Mouse (Mus musculus) heart, embryonic 15.5 days (tissue): ENCODE data around the gene Cdc34. TPM values are rescaled to one million over a fixed set of nuclear protein-coding genes. Genes with fewer than 3 reads are reported as not detected.

Source experiments
- ATAC-seq: fragments of 200-750 bp; cut with Nextera tagmentation; replicated peaks from 2 replicates; pipeline ENCODE4 v1.8.0; 2017; ENCODE audit warnings: low read depth, moderate TSS enrichment; ENCODE audit not compliant: insufficient number of reproducible peaks, insufficient read depth, low FRiP score
- H3K27ac ChIP-seq: fragments of 300-500 bp; sonication (generic); 2 replicates; pipeline ENCODE4 v1.5.1; 2015; ENCODE audit warnings: mild to moderate bottlenecking, inconsistent platforms
- H3K27me3 ChIP-seq: fragments of 300-500 bp; sonication (generic); 2 replicates; pipeline ENCODE4 v1.6.1; 2015; ENCODE audit warnings: inconsistent platforms
- H3K36me3 ChIP-seq: fragments of 300-500 bp; sonication (generic); 2 replicates; pipeline ENCODE4 v1.6.1; 2015; ENCODE audit warnings: mild to moderate bottlenecking, inconsistent platforms
- H3K4me1 ChIP-seq: fragments of 300-500 bp; sonication (generic); replicated peaks from 2 replicates; pipeline ENCODE4 v1.6.1; 2015; ENCODE audit warnings: inconsistent platforms
- H3K4me2 ChIP-seq: fragments of 300-500 bp; sonication (generic); 2 replicates; pipeline ENCODE4 v1.6.1; 2015; ENCODE audit warnings: inconsistent platforms, mild to moderate bottlenecking, moderate library complexity
- H3K4me3 ChIP-seq: fragments of 300-500 bp; sonication (generic); 2 replicates; pipeline ENCODE4 v1.5.1; 2015; ENCODE audit warnings: mild to moderate bottlenecking, inconsistent platforms
- H3K9ac ChIP-seq: fragments of 300-500 bp; sonication (generic); 2 replicates; pipeline ENCODE4 v1.6.1; 2015; ENCODE audit warnings: mild to moderate bottlenecking, inconsistent platforms
- H3K9me3 ChIP-seq: fragments of 300-500 bp; sonication (generic); replicated peaks from 2 replicates; pipeline ENCODE4 v1.6.1; 2016; ENCODE audit warnings: inconsistent platforms
- WGBS: fragments of 180-500 bp; shearing (Covaris S2); methylation state at CpG from one replicate; pipeline ENCODE4 v1.1.7; 2015; ENCODE audit warnings: mixed read lengths; 5-methylcytosine and 5-hydroxymethylcytosine counted together
- polyA plus RNA-seq: library from polyadenylated mRNA; unstranded; fragments of >200 nt; fragmentation: Nextera tagmentation; extraction: Ambion mirVana; gene quantifications from 2 replicates; pipeline ENCODE4 v1.2.1, GENCODE M21; 2015

Cdc34 gene
- polyA plus RNA-seq, 1 experiment from 2014 or later, result 86.7 TPM

DNA sequence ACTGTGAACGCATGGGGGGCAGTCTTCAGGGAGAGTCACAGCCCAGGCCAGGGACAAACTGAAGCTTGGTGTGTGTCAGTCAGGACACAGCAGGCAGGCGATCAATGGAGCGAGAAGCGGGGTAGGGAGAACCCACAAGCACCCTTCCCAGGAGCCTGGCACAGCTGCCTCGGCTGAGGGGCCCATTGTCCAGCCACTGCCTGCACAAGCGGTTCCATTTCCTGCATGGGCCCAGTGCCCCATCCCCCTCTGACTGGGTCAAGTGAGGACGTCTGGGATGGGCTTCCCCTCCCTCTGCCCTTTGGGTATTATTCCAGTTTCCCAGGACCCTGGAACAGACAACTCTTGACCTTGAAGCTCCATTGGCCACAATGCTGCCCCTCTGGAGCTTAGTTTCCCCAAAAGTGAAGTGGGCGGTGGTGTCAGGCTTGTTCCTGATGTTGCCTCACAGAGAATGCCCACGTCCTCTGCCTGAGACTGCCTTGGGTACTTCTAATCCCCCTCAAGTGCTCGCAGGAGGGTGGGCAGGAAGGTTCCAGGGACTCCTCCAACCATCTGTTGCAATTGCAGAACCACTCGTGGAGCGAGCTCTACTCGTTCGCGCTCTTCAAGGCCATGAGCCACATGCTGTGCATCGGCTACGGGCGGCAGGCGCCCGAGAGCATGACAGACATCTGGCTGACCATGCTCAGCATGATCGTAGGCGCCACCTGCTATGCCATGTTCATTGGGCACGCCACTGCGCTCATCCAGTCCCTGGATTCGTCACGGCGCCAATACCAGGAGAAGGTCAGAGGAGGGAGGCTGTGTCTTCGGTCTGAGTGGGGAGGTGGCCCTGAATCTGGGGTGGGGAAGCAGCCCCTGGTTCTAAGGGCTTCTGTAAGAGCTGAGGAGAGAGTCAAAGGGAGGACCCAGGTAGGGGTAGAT lies 46.6 kb downstream of the Cdc34 start:
- 65% methylated on average over 28 of the region's 28 CpGs for WGBS
- H3K4me3 ChIP-seq, result no peak overlapping the region
- H3K36me3 ChIP-seq, result 0 out of 2 replicates have a peak, but pooled peaks cover under 1% of the 10 kb centered on the region
- peaks cover 13% of the 10 kb centered on the region for H3K4me1 ChIP-seq
- H3K9ac ChIP-seq, result no peak overlapping the region
- H3K4me2 ChIP-seq, result no peak overlapping the region
- no peak for ATAC-seq
- no peaks in the 10 kb centered on the region for H3K9me3 ChIP-seq
- peaks cover 8% of the 10 kb centered on the region for H3K27me3 ChIP-seq
- no peak overlapping the region for H3K27ac ChIP-seq

DNA sequence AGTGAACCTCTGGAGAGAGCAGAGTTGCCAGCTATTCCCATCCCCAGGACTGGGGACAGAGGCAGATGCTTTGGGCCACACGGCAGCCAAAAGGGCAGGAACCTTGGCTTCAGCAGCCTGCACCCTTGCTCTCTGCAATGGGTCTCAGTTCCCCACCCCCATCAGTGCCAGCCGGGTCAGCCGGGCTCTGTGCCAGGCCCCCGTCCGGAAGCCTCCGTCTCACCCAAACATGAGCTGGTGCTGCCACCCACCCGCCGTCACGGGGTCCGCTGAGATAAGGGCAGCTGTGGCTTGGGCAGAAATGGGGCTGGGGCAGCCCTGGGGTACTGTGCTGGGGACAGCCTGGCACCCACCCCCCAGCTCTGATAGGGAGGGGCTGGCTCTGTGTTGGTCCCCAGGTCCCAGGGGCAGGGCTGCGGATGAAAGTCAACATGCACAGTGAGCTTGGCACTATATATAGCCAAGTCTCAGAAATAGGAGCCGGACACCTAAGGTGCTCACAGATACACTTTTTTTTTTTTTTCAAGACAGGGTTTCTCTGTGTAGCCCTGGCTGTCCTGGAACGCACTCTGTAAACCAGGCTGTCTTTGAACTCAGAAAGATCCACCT lies 47.5 kb downstream of the Cdc34 start:
- H3K4me1 ChIP-seq, result peaks cover 8% of the 10 kb centered on the region
- H3K4me3 ChIP-seq, result peak overlapping the region; percentile 5; the same call in 1 of the 2 replicates
- H3K9ac ChIP-seq, result no peak overlapping the region
- 55% methylated on average over 13 of the region's 13 CpGs for WGBS
- H3K4me2 ChIP-seq, result peak overlapping the region; percentile 44
- 0 out of 2 replicates have a peak, but pooled peaks have one; percentile 11 for ATAC-seq
- H3K27ac ChIP-seq, result no peak overlapping the region
- peaks cover 9% of the 10 kb centered on the region for H3K36me3 ChIP-seq
- peaks cover 8% of the 10 kb centered on the region for H3K27me3 ChIP-seq
- H3K9me3 ChIP-seq, result no peaks in the 10 kb centered on the region

DNA sequence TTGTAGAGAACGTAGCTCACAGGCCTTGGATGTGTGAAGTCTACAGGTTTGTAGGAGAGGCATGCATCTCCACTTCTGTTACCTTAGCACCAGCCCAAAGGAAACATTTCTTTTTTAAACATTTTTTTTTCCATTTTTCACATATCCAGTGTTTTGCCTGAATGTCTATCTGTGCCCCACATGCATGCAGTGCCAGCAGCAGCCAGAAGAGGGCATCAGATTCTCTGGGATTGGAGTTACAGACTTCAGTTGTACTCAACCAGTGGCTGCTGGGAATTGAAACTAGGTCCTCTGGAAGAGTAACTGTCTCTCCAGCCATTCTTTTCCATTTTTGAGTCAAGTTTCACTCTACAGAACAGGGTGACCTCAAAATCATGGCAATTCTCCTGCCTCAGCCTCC lies 50.5 kb downstream of the Cdc34 start:
- Histone ChIP-seq H3K36me3 (peaks cover 36% of the 10 kb centered on the region), H3K4me2 (no peak overlapping the region), H3K9ac (no peak overlapping the region), H3K4me1 (peaks cover 15% of the 10 kb centered on the region), H3K27ac (no peak overlapping the region), H3K27me3 (peaks cover 17% of the 10 kb centered on the region), H3K4me3 (no peak overlapping the region), H3K9me3 (0 out of 2 replicates have a peak, but pooled peaks cover 3% of the 10 kb centered on the region)
- WGBS, result 100% methylated on average over 1 of the region's 1 CpGs
- no peak for ATAC-seq

DNA sequence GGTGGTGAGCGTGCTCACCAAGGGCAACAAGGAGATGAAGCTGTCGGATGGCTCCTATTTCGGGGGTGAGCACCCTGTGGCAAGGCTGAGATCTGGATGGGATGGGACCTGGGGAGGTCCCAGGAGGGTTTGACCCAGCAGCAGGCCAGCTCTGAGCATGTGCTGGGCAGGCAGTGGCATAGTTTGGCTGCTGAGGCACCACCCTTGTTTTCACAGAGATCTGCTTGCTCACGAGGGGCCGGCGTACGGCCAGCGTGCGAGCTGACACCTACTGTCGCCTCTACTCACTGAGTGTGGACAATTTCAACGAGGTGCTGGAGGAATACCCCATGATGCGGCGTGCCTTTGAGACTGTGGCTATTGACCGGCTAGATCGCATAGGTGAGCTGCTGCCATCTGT lies 51.9 kb downstream of the Cdc34 start:
- Histone ChIP-seq H3K27ac (no peak overlapping the region), H3K4me1 (peaks cover 15% of the 10 kb centered on the region), H3K4me3 (no peak overlapping the region), H3K9ac (no peak overlapping the region), H3K4me2 (no peak overlapping the region), H3K9me3 (peaks cover 9% of the 10 kb centered on the region; the same call in 1 of the 2 replicates), H3K36me3 (peaks cover 50% of the 10 kb centered on the region), H3K27me3 (peaks cover 12% of the 10 kb centered on the region)
- 82% methylated on average over 15 of the region's 15 CpGs for WGBS
- no peak for ATAC-seq

DNA sequence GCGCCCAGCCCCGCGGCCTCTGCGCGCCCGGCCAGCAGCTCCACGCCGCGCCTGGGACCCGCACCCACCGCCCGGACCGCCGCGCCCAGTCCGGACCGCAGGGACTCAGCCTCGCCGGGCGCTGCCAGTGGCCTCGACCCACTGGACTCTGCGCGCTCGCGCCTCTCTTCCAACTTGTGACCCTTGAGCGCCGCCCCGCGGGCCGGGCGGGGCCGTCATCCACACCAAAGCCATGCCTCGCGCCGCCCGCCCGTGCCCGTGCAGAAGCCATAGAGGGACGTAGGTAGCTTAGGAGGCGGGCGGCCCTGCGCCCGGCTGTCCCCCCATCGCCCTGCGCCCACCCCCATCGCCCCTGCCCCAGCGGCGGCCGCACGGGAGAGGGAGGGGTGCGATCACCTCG lies 53.4 kb downstream of the Cdc34 start:
- Histone ChIP-seq H3K27ac (no peak overlapping the region), H3K27me3 (peaks cover 9% of the 10 kb centered on the region; the same call in 1 of the 2 replicates), H3K4me1 (0 out of 2 replicates have a peak, but pooled peaks cover 7% of the 10 kb centered on the region), H3K4me2 (peak overlapping the region; percentile 31), H3K4me3 (peak overlapping the region; percentile 5; the same call in 1 of the 2 replicates), H3K9me3 (peaks cover 23% of the 10 kb centered on the region; the same call in 1 of the 2 replicates), H3K9ac (no peak overlapping the region), H3K36me3 (peaks cover 65% of the 10 kb centered on the region)
- WGBS, result 35% methylated on average over 39 of the region's 52 CpGs
- ATAC-seq, result no peak

DNA sequence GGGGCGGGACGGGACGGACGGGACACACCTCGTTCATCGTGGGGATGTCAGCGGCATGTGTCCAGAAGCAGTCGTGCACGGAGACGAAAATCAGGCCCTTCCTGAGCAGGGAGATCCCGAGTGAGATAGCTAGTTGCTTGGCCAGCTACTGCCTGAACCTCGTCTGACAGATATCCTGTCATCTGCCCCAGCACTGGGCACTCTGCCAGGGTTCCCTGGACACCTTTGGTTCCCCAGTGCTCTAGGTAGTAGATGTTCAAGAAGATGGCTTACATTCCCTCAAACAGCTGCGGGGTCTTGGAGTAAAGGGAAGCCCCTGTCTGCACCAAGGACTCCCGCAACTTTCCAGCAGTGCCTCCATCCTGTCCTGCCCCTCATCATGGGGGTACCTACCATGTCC lies 54.7 kb downstream of the Cdc34 start:
- no peak for ATAC-seq
- Histone ChIP-seq H3K4me2 (no peak overlapping the region), H3K4me3 (no peak overlapping the region), H3K4me1 (0 out of 2 replicates have a peak, but pooled peaks cover 7% of the 10 kb centered on the region), H3K27me3 (peaks cover 9% of the 10 kb centered on the region; the same call in 1 of the 2 replicates), H3K27ac (no peak overlapping the region), H3K36me3 (peaks cover 78% of the 10 kb centered on the region), H3K9me3 (peaks cover 23% of the 10 kb centered on the region; the same call in 1 of the 2 replicates), H3K9ac (no peak overlapping the region)
- WGBS, result 88% methylated on average over 14 of the region's 14 CpGs

Other genes with a start within 250 kb of the Cdc34 start
- gene Vmn2r83, start 213.5 kb upstream of the Cdc34 start, polyA plus RNA-seq, result not detected in 2 replicates
- 7.9 and 10.9 TPM in 2 replicates for gene Plpp2, start 148.4 kb upstream of the Cdc34 start, polyA plus RNA-seq
- 21.7 and 32.9 TPM in 2 replicates for gene Mier2, start 127.0 kb upstream of the Cdc34 start, polyA plus RNA-seq
- gene Theg, start 94.9 kb upstream of the Cdc34 start, polyA plus RNA-seq, result not detected in 2 replicates
- not detected in 2 replicates for gene C2cd4c, start 68.2 kb upstream of the Cdc34 start, polyA plus RNA-seq
- gene Shc2, start 44.3 kb upstream of the Cdc34 start, polyA plus RNA-seq, result 2.0 and 3.9 TPM in 2 replicates
- not detected in 2 replicates for gene Odf3l2, start 36.5 kb upstream of the Cdc34 start, polyA plus RNA-seq
- 1.4 and 1.9 TPM in 2 replicates for gene Madcam1, start 17.6 kb upstream of the Cdc34 start, polyA plus RNA-seq
- gene Tpgs1, start 12.8 kb upstream of the Cdc34 start, polyA plus RNA-seq, result 39.5 and 46.8 TPM in 2 replicates
- gene Gzmm, start 6.8 kb downstream of the Cdc34 start, polyA plus RNA-seq, result 1.1 TPM in 2 replicates
- gene Bsg, start 22.3 kb downstream of the Cdc34 start, polyA plus RNA-seq, result 998 and 1,017 TPM in 2 replicates
- 0.08 and 0.09 TPM in 2 replicates for gene Hcn2, start 34.4 kb downstream of the Cdc34 start, polyA plus RNA-seq
- gene Polrmt, start 64.4 kb downstream of the Cdc34 start, polyA plus RNA-seq, result 30.0 and 36.5 TPM in 2 replicates
- gene Fgf22, start 72.9 kb downstream of the Cdc34 start, polyA plus RNA-seq, result 0.06 and 0.16 TPM in 2 replicates
- gene Rnf126, start 84.8 kb downstream of the Cdc34 start, polyA plus RNA-seq, result 54.0 and 65.5 TPM in 2 replicates
- 29.0 and 30.9 TPM in 2 replicates for gene Fstl3, start 95.1 kb downstream of the Cdc34 start, polyA plus RNA-seq
- gene Prss57, start 108.8 kb downstream of the Cdc34 start, polyA plus RNA-seq, result 0.49 and 5.1 TPM in 2 replicates
- 57.8 and 73.1 TPM in 2 replicates for gene Palm, start 111.4 kb downstream of the Cdc34 start, polyA plus RNA-seq
- 0.81 and 1.3 TPM in 2 replicates for gene Misp, start 138.8 kb downstream of the Cdc34 start, polyA plus RNA-seq
- gene Ptbp1, start 172.2 kb downstream of the Cdc34 start, polyA plus RNA-seq, result 89.6 and 162 TPM in 2 replicates
- 1.1 and 3.0 TPM in 2 replicates for gene Prtn3, start 192.3 kb downstream of the Cdc34 start, polyA plus RNA-seq
- gene Plppr3, start 192.4 kb downstream of the Cdc34 start, polyA plus RNA-seq, result 8.6 and 15.3 TPM in 2 replicates
- gene Elane, start 204.1 kb downstream of the Cdc34 start, polyA plus RNA-seq, result 0.25 and 2.0 TPM in 2 replicates
- not detected in 2 replicates for gene Cfd, start 208.7 kb downstream of the Cdc34 start, polyA plus RNA-seq
- 34.8 and 45.7 TPM in 2 replicates for gene Med16, start 226.7 kb downstream of the Cdc34 start, polyA plus RNA-seq
- gene Gm26602, start 228.7 kb downstream of the Cdc34 start, polyA plus RNA-seq, result 15.7 TPM in 1 of 2 replicates, not detected in the other
- gene Kiss1r, start 234.8 kb downstream of the Cdc34 start, polyA plus RNA-seq, result 0.34 and 0.51 TPM in 2 replicates
- gene R3hdm4, start 239.0 kb downstream of the Cdc34 start, polyA plus RNA-seq, result 95.2 and 118 TPM in 2 replicates
- 2.1 and 3.7 TPM in 2 replicates for gene Arid3a, start 244.8 kb downstream of the Cdc34 start, polyA plus RNA-seq